Mouse (Mus musculus) myocyte (in vitro differentiated cells): ENCODE measurements at regions not wholly inside any gene's neighbourhood (a gene's known extent, or its start where the extent isn't known, plus 50 kb on each side); places are given as distances from the start of the nearest gene placed in this dataset.

ENCODE experiments used
- H3K27me3 ChIP-seq: one replicate; pipeline ENCODE4 v1.6.1; 2011; ENCODE audit not compliant: control insufficient read depth, insufficient read depth, insufficient read length
- H3K36me3 ChIP-seq: one replicate; pipeline ENCODE4 v1.6.1; 2011; ENCODE audit not compliant: control insufficient read depth, insufficient read depth
- H3K4me2 ChIP-seq: one replicate; pipeline ENCODE4 v1.6.1; 2011; ENCODE audit warnings: low read depth, control low read depth
- H3K4me3 ChIP-seq: one replicate; pipeline ENCODE4 v1.5.1; 2011; ENCODE audit warnings: mild to moderate bottlenecking, control low read depth, moderate library complexity
- H3K79me2 ChIP-seq: one replicate; pipeline ENCODE4 v1.6.1; 2011; ENCODE audit not compliant: control insufficient read depth, insufficient read depth
- H3ac ChIP-seq: one replicate; pipeline ENCODE4 v1.6.1; 2011; ENCODE audit not compliant: control insufficient read depth, insufficient read length
- CEBPB ChIP-seq: IDR thresholded peaks from 2 replicates; pipeline ENCODE4 v1.6.1; 2011; ENCODE audit warnings: mild to moderate bottlenecking, moderate library complexity; ENCODE audit not compliant: poor library complexity, insufficient read depth, severe bottlenecking
- E2F4 ChIP-seq: IDR thresholded peaks from one replicate; pipeline ENCODE4 v1.6.1; 2011; ENCODE audit warnings: mild to moderate bottlenecking, control low read depth, moderate library complexity; ENCODE audit not compliant: insufficient read depth
- MAX ChIP-seq: IDR thresholded peaks from one replicate; pipeline ENCODE4 v1.6.1; 2011; ENCODE audit warnings: low read depth, mild to moderate bottlenecking, control low read depth
- MYOD1 ChIP-seq, 3 experiments: IDR thresholded peaks; one replicate each; pipeline ENCODE4 v1.6.1; 2011; ENCODE audit warnings: control low read depth in 2 of 3, low read depth in 2 of 3, mild to moderate bottlenecking in 2 of 3, moderate library complexity in 1 of 3; ENCODE audit not compliant: insufficient read length in 2 of 3, control insufficient read depth in 1 of 3
- MYOG ChIP-seq, 3 experiments: IDR thresholded peaks; one replicate each; pipeline ENCODE4 v1.6.1; 2011; ENCODE audit warnings: control low read depth in 2 of 3, low read depth in 2 of 3, mild to moderate bottlenecking in 2 of 3; ENCODE audit not compliant: insufficient read length in 2 of 3, control insufficient read depth in 1 of 3, insufficient read depth in 1 of 3
- POLR2A ChIP-seq: IDR thresholded peaks from one replicate; pipeline ENCODE4 v1.6.1; 2011; ENCODE audit warnings: low read depth, mild to moderate bottlenecking, control low read depth, moderate library complexity; ENCODE audit not compliant: insufficient read length
- POLR2AphosphoS2 ChIP-seq: IDR thresholded peaks from one replicate; pipeline ENCODE4 v1.6.1; 2011; ENCODE audit warnings: low read depth, control low read depth; ENCODE audit not compliant: insufficient read length
- REST ChIP-seq: IDR thresholded peaks from one replicate; pipeline ENCODE4 v1.6.1; 2011; ENCODE audit warnings: mild to moderate bottlenecking, control low read depth, moderate library complexity; ENCODE audit not compliant: insufficient read depth, insufficient read length
- SRF ChIP-seq: IDR thresholded peaks from one replicate; pipeline ENCODE4 v1.6.1; 2011; ENCODE audit warnings: low read depth; ENCODE audit not compliant: control insufficient read depth, insufficient read length
- TCF12 ChIP-seq: IDR thresholded peaks from one replicate; pipeline ENCODE4 v1.6.1; 2011; ENCODE audit warnings: mild to moderate bottlenecking, control low read depth; ENCODE audit not compliant: poor library complexity, insufficient read depth, severe bottlenecking
- TCF3 ChIP-seq: IDR thresholded peaks from one replicate; pipeline ENCODE4 v1.6.1; 2011; ENCODE audit warnings: low read depth, control low read depth; ENCODE audit not compliant: insufficient read length
- USF1 ChIP-seq: IDR thresholded peaks from one replicate; pipeline ENCODE4 v1.6.1; 2011; ENCODE audit warnings: low read depth, mild to moderate bottlenecking, control low read depth, moderate library complexity

DNA sequence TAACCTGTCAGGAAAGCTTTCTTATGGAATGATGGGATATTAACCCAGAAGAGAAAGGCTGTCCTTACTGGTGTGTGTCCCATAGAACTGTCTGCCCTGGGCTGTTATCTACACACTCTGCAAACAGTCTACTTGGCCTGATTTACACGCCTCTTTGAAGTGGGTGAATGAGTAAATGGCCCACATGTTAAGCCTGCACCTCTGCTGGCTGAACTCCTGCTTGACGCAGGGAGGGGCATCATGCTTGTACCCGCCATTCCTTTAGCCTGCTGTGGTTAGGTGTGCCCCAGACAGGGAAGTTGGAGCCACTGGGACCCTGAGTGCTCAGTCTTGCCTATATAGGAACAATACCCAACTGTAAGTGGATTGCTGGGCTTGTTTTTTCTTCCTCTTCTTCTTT lies 371.3 kb upstream of the Ubash3b start:
- TF ChIP-seq MYOD1 (IDR thresholded peaks at IDR 0.05; ENCODE audit: control insufficient read depth in 1 of 3, insufficient read length in 2 of 3, low read depth in 2 of 3) (no peak), POLR2AphosphoS2 (no peak), CEBPB (no peak), E2F4 (no peak), TCF3 (no peak), USF1 (no peak), MAX (no peak), POLR2A (no peak), SRF (no peak), MYOG (IDR thresholded peaks at IDR 0.05; ENCODE audit: control insufficient read depth in 1 of 3, insufficient read depth in 1 of 3, insufficient read length in 2 of 3, low read depth in 2 of 3) (no peak), REST (no peak)
- H3K36me3 ChIP-seq, result no peaks in the 10 kb centered on the region
- H3ac ChIP-seq, result no peak overlapping the region
- H3K27me3 ChIP-seq, result no peaks in the 10 kb centered on the region
- no peaks in the 10 kb centered on the region for H3K79me2 ChIP-seq
- no peak overlapping the region for H3K4me3 ChIP-seq
- no peak overlapping the region for H3K4me2 ChIP-seq

DNA sequence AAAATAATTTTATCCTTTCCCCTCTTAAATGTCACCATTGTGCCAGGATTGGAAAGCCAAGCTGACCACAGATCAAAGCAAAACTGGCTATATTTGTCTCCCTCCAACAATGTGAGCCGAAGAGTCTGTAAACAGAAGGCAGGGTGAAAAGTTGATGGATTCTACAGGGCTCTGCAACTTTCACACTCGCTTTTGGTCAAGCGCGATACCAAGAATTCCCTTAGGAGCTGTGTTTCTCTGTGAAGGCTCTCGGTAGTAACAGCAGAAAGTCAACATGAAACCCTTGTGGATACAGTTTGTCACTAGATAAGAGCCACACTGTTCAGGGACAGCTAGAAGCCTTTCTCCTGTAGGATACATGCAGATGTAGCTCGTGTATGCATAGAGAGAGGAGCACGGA lies 370.8 kb upstream of the Ubash3b start:
- Histone ChIP-seq H3K27me3 (no peaks in the 10 kb centered on the region), H3K4me3 (no peak overlapping the region), H3K79me2 (no peaks in the 10 kb centered on the region), H3ac (no peak overlapping the region), H3K4me2 (no peak overlapping the region), H3K36me3 (no peaks in the 10 kb centered on the region)
- no peak for TF ChIP-seq MYOD1 (IDR thresholded peaks at IDR 0.05; ENCODE audit: control insufficient read depth in 1 of 3, insufficient read length in 2 of 3, low read depth in 2 of 3)
- no peak for TF ChIP-seq POLR2A
- TF ChIP-seq SRF, result no peak
- TF ChIP-seq CEBPB, result no peak
- TF ChIP-seq TCF3, result no peak
- TF ChIP-seq USF1, result no peak
- no peak for TF ChIP-seq POLR2AphosphoS2
- TF ChIP-seq MYOG (IDR thresholded peaks at IDR 0.05; ENCODE audit: control insufficient read depth in 1 of 3, insufficient read depth in 1 of 3, insufficient read length in 2 of 3, low read depth in 2 of 3), result no peak
- no peak for TF ChIP-seq TCF12
- no peak for TF ChIP-seq E2F4
- no peak for TF ChIP-seq MAX
- no peak for TF ChIP-seq REST

DNA sequence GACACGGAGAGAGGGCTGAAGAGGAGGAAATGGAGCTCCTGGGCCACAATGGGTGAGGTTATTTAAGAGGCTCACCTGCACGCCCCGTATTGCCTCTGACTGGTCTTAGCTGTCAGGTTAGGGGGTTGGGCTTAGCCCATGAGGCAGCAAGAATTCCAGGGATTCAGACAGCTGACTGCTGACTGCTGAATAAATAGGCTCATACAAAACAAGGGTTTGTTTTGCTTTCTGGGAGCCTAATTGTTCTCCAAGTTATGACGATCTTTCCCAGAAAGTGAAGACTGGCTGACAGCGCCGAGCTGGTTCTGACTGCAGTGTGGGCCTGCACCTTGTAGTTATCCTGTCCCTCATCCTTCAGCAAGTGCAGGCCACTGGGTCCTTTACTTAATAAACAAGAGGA lies 370.1 kb upstream of the Ubash3b start:
- H3K79me2 ChIP-seq, result no peaks in the 10 kb centered on the region
- no peak overlapping the region for H3K4me2 ChIP-seq
- no peaks in the 10 kb centered on the region for H3K36me3 ChIP-seq
- TF ChIP-seq TCF3, result no peak
- TF ChIP-seq MYOG (IDR thresholded peaks at IDR 0.05; ENCODE audit: control insufficient read depth in 1 of 3, insufficient read depth in 1 of 3, insufficient read length in 2 of 3, low read depth in 2 of 3), result peak in 1 of 3 experiments; percentile 6
- H3K4me3 ChIP-seq, result no peak overlapping the region
- no peak overlapping the region for H3ac ChIP-seq
- H3K27me3 ChIP-seq, result no peaks in the 10 kb centered on the region

DNA sequence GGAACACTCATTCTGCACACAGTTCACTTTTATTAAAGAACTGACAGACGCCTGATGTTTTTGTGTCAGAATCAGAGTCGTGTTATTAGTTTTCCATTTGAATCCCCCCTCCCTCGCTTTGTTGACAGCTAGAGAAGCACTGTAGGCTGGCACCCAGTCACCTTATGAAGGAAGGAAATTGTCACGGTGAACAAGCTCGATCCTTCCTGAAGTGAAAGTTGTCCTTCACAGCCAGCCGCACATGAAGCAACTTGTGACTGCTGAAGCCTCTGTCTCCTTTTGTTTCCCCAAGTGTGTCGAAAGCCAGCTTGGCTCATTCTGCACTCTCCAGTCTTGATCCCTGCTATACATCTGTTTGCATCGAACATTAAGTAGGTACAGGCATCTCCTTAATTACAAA lies 364.6 kb upstream of the Ubash3b start:
- H3K4me3 ChIP-seq, result no peak overlapping the region
- H3K27me3 ChIP-seq, result no peaks in the 10 kb centered on the region
- H3K4me2 ChIP-seq, result no peak overlapping the region
- no peak overlapping the region for H3ac ChIP-seq
- H3K36me3 ChIP-seq, result no peaks in the 10 kb centered on the region
- H3K79me2 ChIP-seq, result no peaks in the 10 kb centered on the region
- TF ChIP-seq SRF (no peak), MYOG (IDR thresholded peaks at IDR 0.05; ENCODE audit: control insufficient read depth in 1 of 3, insufficient read depth in 1 of 3, insufficient read length in 2 of 3, low read depth in 2 of 3) (no peak), TCF12 (no peak), E2F4 (no peak), POLR2AphosphoS2 (no peak), POLR2A (no peak), MYOD1 (IDR thresholded peaks at IDR 0.05; ENCODE audit: control insufficient read depth in 1 of 3, insufficient read length in 2 of 3, low read depth in 2 of 3) (no peak), MAX (no peak), REST (no peak), USF1 (no peak), TCF3 (no peak), CEBPB (no peak)

DNA sequence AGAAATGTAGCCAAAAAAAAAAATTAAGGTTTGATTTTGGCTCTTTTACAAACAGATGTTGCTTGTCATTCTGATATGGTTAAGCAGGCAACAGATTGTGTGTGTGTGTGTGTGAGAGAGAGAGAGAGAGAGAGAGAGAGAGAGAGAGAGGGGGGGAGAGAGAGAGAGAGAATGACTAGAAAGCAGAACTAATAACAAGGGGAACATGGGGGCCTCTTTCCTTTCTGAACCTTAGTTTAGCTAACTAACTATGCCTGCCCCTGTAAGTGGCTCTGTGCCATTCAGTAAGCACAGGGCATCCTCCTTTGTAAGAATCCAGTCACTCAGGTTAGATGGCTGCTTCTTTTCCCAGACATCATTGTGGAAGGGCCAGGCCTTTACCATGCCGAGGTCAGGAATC lies 364.0 kb upstream of the Ubash3b start:
- Histone ChIP-seq H3K4me2 (no peak overlapping the region), H3K36me3 (no peaks in the 10 kb centered on the region), H3K4me3 (no peak overlapping the region), H3K79me2 (no peaks in the 10 kb centered on the region), H3K27me3 (no peaks in the 10 kb centered on the region), H3ac (no peak overlapping the region)
- TF ChIP-seq MYOD1 (IDR thresholded peaks at IDR 0.05; ENCODE audit: control insufficient read depth in 1 of 3, insufficient read length in 2 of 3, low read depth in 2 of 3) (no peak), SRF (no peak), MYOG (IDR thresholded peaks at IDR 0.05; ENCODE audit: control insufficient read depth in 1 of 3, insufficient read depth in 1 of 3, insufficient read length in 2 of 3, low read depth in 2 of 3) (no peak), REST (no peak), CEBPB (no peak), TCF3 (no peak), MAX (no peak)

DNA sequence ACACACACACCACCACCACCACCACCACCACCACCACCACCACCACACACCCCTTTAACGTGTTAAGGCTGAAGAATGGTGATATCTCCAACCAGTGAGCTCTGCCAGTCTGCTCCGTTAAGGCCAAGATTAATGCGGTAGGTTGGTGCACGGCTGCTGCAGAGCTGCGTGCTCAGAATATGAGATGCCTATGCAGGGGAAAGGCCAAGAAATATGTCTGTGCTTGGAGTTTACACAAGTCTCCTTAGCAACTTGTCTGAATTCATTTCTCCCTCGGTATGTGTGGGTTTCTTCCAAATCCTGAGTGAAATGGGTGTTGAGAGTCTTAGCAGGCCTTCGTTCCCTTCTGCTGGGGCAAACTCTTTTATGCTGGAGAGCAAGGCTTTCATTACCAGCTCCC lies 363.1 kb upstream of the Ubash3b start:
- Histone ChIP-seq H3K36me3 (no peaks in the 10 kb centered on the region), H3K4me2 (no peak overlapping the region), H3K79me2 (no peaks in the 10 kb centered on the region), H3K27me3 (no peaks in the 10 kb centered on the region), H3K4me3 (no peak overlapping the region), H3ac (no peak overlapping the region)
- TF ChIP-seq POLR2AphosphoS2 (no peak), TCF3 (no peak), MYOD1 (IDR thresholded peaks at IDR 0.05; ENCODE audit: control insufficient read depth in 1 of 3, insufficient read length in 2 of 3, low read depth in 2 of 3) (no peak), USF1 (no peak), E2F4 (no peak), SRF (no peak), POLR2A (no peak), MYOG (IDR thresholded peaks at IDR 0.05; ENCODE audit: control insufficient read depth in 1 of 3, insufficient read depth in 1 of 3, insufficient read length in 2 of 3, low read depth in 2 of 3) (no peak), CEBPB (no peak), MAX (no peak), REST (no peak), TCF12 (no peak)
